Mouse (Mus musculus): ENCODE measurements around the gene Ctla4. TPM values are rescaled to one million over a fixed set of nuclear protein-coding genes. Genes with fewer than 3 reads are reported as not detected.

The Ctla4 gene
- polyA plus RNA-seq, 1 experiment = 0.13 TPM

GRCm38 (mm10) chr1:60853330-60853956 lies 33.4 kb upstream of the Ctla4 start:
- no peak for TF ChIP-seq POLR2A (IDR thresholded peaks at IDR 0.05; ENCODE audit: extremely low read depth, insufficient read depth, low read length)
- TF ChIP-seq CTCF (IDR thresholded peaks at IDR 0.05; ENCODE audit: extremely low read depth, insufficient read depth, low read length) = no peak
- no peaks in the 10 kb centered on the region; the same call in 1 of the 2 replicates for H3K4me1 ChIP-seq (ENCODE audit: control insufficient read depth, insufficient read depth, low read length)
- no peak overlapping the region for H3K27ac ChIP-seq (ENCODE audit: insufficient read depth, low read length)
- no peak overlapping the region for H3K4me3 ChIP-seq (ENCODE audit: insufficient read depth, low read length)

DNA sequence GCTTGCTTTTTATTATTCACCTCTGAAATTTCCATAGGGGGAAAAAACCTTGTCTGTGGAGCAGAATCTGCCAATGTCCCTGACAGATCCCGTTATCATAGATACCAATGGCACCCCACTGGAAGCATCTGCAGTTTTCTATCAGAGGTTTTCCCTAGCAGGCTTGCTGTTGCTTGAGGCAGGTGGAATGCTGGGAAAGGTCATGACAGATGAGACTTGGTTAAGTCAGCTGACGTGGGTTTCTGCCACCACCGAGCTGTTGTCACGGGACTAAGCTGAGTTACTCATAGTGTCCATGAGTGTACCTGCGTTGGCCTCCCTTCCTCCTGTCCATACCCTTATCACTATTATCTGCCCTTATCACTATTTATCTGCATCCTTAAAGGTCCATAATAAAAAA lies 32.8 kb upstream of the Ctla4 start:
- no peak overlapping the region for H3K4me3 ChIP-seq (ENCODE audit: insufficient read depth, low read length)
- H3K4me1 ChIP-seq (ENCODE audit: control insufficient read depth, insufficient read depth, low read length) = no peaks in the 10 kb centered on the region; the same call in 1 of the 2 replicates
- TF ChIP-seq POLR2A (IDR thresholded peaks at IDR 0.05; ENCODE audit: extremely low read depth, insufficient read depth, low read length) (no peak), CTCF (IDR thresholded peaks at IDR 0.05; ENCODE audit: extremely low read depth, insufficient read depth, low read length) (no peak)
- no peak overlapping the region for H3K27ac ChIP-seq (ENCODE audit: insufficient read depth, low read length)

- TF ChIP-seq CTCF (IDR thresholded peaks at IDR 0.05; ENCODE audit: extremely low read depth, insufficient read depth, low read length) (0 out of 2 replicates have a peak, but pooled peaks have one; percentile 3), POLR2A (IDR thresholded peaks at IDR 0.05; ENCODE audit: extremely low read depth, insufficient read depth, low read length) (no peak)
- H3K27ac ChIP-seq (ENCODE audit: insufficient read depth, low read length) = no peak overlapping the region
Observed at GRCm38 (mm10) chr1:60857351-60858220, 29.2 kb upstream of the Ctla4 start.

GRCm38 (mm10) chr1:60859159-60859558 lies 27.6 kb upstream of the Ctla4 start:
- H3K27ac ChIP-seq (ENCODE audit: insufficient read depth, low read length) = no peak overlapping the region
- H3K4me3 ChIP-seq (ENCODE audit: insufficient read depth, low read length) = no peak overlapping the region
- H3K4me1 ChIP-seq (ENCODE audit: control insufficient read depth, insufficient read depth, low read length) = peaks cover 7% of the 10 kb centered on the region; the same call in 1 of the 2 replicates
- TF ChIP-seq CTCF (IDR thresholded peaks at IDR 0.05; ENCODE audit: extremely low read depth, insufficient read depth, low read length) = no peak
- no peak for TF ChIP-seq POLR2A (IDR thresholded peaks at IDR 0.05; ENCODE audit: extremely low read depth, insufficient read depth, low read length)

More at GRCm38 (mm10) chr1:60857351-60858220, 29.2 kb upstream of the Ctla4 start:
- Histone ChIP-seq H3K4me3 (ENCODE audit: insufficient read depth, low read length) (no peak overlapping the region), H3K4me1 (ENCODE audit: control insufficient read depth, insufficient read depth, low read length) (peaks cover 7% of the 10 kb centered on the region; the same call in 1 of the 2 replicates)

DNA sequence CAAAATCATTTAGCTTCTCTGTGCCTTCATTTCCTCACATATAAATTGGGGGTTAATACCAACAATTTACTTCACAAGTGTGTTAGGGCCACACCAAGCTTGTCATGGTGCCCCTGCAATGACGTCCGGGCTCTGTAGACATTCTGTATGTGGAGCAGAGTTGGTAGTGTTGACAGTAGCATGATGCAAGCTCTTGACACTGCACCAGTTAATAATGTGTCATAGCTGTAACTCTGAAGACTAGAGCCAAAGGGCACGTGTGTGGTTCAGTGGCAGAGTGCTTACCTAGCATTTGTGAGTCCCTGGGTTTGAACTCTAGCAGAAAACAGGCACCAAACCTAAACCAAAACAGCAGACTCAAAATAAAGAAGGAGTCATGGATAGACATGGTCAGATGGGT lies 27.0 kb upstream of the Ctla4 start:
- Histone ChIP-seq H3K4me3 (ENCODE audit: insufficient read depth, low read length) (no peak overlapping the region), H3K27ac (ENCODE audit: insufficient read depth, low read length) (no peak overlapping the region), H3K4me1 (ENCODE audit: control insufficient read depth, insufficient read depth, low read length) (peaks cover 7% of the 10 kb centered on the region; the same call in 1 of the 2 replicates)
- no peak for TF ChIP-seq CTCF (IDR thresholded peaks at IDR 0.05; ENCODE audit: extremely low read depth, insufficient read depth, low read length)
- TF ChIP-seq POLR2A (IDR thresholded peaks at IDR 0.05; ENCODE audit: extremely low read depth, insufficient read depth, low read length) = no peak

GRCm38 (mm10) chr1:60860357-60860946 lies 26.3 kb upstream of the Ctla4 start:
- Histone ChIP-seq H3K4me3 (ENCODE audit: insufficient read depth, low read length) (peak overlapping the region; percentile 42; the same call in 1 of the 2 replicates), H3K27ac (ENCODE audit: insufficient read depth, low read length) (peak overlapping the region; percentile 92), H3K4me1 (ENCODE audit: control insufficient read depth, insufficient read depth, low read length) (peaks cover 7% of the 10 kb centered on the region; the same call in 1 of the 2 replicates)
- TF ChIP-seq CTCF (IDR thresholded peaks at IDR 0.05; ENCODE audit: extremely low read depth, insufficient read depth, low read length) (peak; percentile 61; the same call in 1 of the 2 replicates), POLR2A (IDR thresholded peaks at IDR 0.05; ENCODE audit: extremely low read depth, insufficient read depth, low read length) (no peak)

DNA sequence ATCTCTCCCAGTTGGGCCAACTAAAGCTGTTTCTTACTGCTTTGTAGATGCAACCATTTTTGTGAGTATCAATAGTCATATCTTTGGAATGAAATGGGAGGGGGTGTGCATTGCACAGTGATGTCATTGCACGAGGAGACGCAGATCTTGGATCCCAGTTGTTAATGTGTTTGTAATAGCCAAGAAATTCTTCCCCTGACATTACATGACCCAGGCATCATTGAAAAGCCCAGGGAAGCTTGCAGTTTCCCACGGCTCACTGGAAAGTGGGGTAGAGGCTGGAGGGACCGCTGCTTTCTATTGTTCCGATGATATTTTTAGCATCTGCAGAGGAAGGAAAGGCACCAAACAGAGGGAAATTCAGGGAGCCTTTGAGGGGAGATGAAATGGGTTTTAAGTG lies 25.8 kb upstream of the Ctla4 start:
- Histone ChIP-seq H3K4me3 (ENCODE audit: insufficient read depth, low read length) (peak overlapping the region; percentile 42), H3K4me1 (ENCODE audit: control insufficient read depth, insufficient read depth, low read length) (peaks cover 7% of the 10 kb centered on the region; the same call in 1 of the 2 replicates), H3K27ac (ENCODE audit: insufficient read depth, low read length) (peak overlapping the region; percentile 92)
- TF ChIP-seq POLR2A (IDR thresholded peaks at IDR 0.05; ENCODE audit: extremely low read depth, insufficient read depth, low read length) = peak; percentile 27; the same call in 1 of the 2 replicates
- TF ChIP-seq CTCF (IDR thresholded peaks at IDR 0.05; ENCODE audit: extremely low read depth, insufficient read depth, low read length) = no peak

GRCm38 (mm10) chr1:60861431-60861830 lies 25.4 kb upstream of the Ctla4 start:
- Histone ChIP-seq H3K4me1 (ENCODE audit: control insufficient read depth, insufficient read depth, low read length) (peaks cover 7% of the 10 kb centered on the region; the same call in 1 of the 2 replicates), H3K4me3 (ENCODE audit: insufficient read depth, low read length) (peak overlapping the region; percentile 42), H3K27ac (ENCODE audit: insufficient read depth, low read length) (peak overlapping the region; percentile 92)
- TF ChIP-seq POLR2A (IDR thresholded peaks at IDR 0.05; ENCODE audit: extremely low read depth, insufficient read depth, low read length) (peak; percentile 27; the same call in 1 of the 2 replicates), CTCF (IDR thresholded peaks at IDR 0.05; ENCODE audit: extremely low read depth, insufficient read depth, low read length) (no peak)

DNA sequence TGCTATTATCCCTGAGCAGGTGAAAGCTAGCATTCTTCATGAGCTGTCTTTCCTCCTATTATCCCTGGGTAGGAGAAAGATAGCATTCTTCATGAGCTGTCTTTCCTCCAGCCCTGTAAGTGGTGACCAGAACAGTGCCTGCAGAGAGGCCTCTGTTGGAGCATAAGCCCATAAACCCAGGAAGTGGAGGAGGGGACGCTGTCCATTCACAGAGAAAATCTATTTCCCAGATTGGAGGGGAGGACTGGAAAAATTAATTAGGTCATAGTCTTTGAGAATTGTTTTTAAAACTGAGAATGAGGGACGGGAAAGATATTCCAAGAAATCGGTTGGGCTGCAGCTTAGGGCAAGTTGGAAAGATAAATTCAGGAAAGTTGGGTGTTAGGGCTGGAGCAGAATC lies 24.3 kb upstream of the Ctla4 start:
- peaks cover 7% of the 10 kb centered on the region; the same call in 1 of the 2 replicates for H3K4me1 ChIP-seq (ENCODE audit: control insufficient read depth, insufficient read depth, low read length)
- H3K4me3 ChIP-seq (ENCODE audit: insufficient read depth, low read length) = no peak overlapping the region
- no peak overlapping the region for H3K27ac ChIP-seq (ENCODE audit: insufficient read depth, low read length)
- no peak for TF ChIP-seq POLR2A (IDR thresholded peaks at IDR 0.05; ENCODE audit: extremely low read depth, insufficient read depth, low read length)
- TF ChIP-seq CTCF (IDR thresholded peaks at IDR 0.05; ENCODE audit: extremely low read depth, insufficient read depth, low read length) = no peak

Data from cortical plate, adult 2 months (tissue).